Mouse (Mus musculus): ENCODE data around the gene Hist2h2be. TPM values are rescaled to one million over a fixed set of nuclear protein-coding genes. Genes with fewer than 3 reads are reported as not detected.
"Not testable (repeated sequence)": the region's sequence is repeated elsewhere in the genome, so short reads cannot be mapped to it uniquely, and the experiment has no call there.

Gene Hist2h2be
- total RNA-seq, 2 experiments from 2014 or later = 17.3 to 19.9 TPM

DNA sequence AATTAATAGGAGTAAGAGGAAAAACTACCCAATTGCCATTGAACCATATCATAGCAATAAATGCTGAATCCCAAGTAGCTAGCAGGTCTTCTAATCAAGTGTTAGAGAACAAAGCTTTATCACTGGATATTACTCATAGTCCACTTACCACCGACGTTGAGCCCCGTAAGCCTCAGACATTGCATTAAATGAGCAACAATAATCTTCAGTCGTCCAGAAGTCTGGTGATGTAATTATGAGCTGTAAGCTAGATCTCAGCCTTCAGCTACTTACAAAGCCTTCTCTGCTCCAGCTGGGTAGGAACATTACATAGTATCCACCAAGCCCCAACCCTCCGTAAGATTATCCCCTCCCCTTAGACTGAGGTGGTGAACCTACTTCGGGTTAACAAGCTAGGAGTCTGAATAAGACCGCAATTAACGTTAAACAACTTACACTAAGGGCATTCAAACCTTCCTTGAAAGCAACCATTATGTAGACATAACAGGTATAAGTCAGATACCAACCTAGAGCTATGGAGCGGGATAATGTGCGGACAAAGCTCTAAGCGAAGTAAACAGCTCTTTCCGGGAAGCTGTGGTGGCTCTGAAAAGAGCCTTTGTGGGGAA lies 17.1 kb downstream of the Hist2h2be start:
- DNase-seq (ENCODE audit: low spot score in 2 of 2) = no peak

- DNase-seq (ENCODE audit: low spot score in 2 of 2) = not testable (repeated sequence)
Observed at GRCm38 (mm10) chr3:96238954-96239793, 18.3 kb downstream of the Hist2h2be start, which contains the start of gene Hist2h3c2. Gene Hist2h3c2, minus strand, starts transcription at chr3:96239127.

DNA sequence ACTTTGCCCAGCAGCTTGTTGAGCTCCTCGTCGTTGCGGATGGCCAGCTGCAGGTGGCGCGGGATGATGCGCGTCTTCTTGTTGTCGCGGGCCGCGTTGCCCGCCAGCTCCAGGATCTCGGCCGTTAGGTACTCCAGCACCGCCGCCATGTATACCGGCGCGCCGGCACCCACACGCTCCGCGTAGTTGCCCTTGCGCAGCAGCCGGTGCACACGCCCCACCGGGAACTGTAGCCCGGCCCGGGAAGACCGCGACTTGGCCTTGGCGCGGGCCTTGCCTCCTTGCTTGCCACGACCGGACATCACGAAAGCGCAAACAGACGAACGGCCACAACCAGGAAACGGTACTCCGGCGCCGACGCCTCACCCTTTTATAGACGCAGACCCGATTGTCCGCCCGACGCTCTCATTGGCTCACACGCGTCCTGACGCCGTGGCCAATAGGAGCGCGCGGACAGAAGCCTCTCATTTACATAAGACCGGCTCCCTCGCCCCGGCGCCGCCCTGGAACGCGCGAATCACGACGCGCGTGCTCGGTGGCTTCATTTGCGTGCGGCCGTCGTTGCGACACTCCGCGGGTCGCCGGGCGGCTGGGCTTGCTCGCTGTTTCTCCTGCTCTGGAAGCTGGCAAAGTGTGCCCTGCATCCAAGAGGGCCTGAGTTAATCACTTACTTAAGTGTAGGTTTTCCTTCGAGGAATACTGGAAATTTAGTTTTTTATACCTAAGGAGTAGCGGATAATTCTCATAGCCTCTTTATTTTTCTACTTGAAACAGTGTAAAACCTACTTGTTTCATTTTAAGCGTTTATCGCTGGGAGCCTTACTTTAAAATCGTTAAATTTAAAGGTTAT lies 19.3 kb downstream of the Hist2h2be start, which contains the start of gene Hist2h2aa2:
Gene Hist2h2aa2, minus strand, starts transcription at position 328 of the 850 bp plus-strand sequence.
- DNase-seq (ENCODE audit: low spot score in 2 of 2) = peak; percentile 97 to 100

GRCm38 (mm10) chr3:96240799-96241197 lies 19.9 kb downstream of the Hist2h2be start:
- no peak for DNase-seq (ENCODE audit: low spot score in 2 of 2)

DNA sequence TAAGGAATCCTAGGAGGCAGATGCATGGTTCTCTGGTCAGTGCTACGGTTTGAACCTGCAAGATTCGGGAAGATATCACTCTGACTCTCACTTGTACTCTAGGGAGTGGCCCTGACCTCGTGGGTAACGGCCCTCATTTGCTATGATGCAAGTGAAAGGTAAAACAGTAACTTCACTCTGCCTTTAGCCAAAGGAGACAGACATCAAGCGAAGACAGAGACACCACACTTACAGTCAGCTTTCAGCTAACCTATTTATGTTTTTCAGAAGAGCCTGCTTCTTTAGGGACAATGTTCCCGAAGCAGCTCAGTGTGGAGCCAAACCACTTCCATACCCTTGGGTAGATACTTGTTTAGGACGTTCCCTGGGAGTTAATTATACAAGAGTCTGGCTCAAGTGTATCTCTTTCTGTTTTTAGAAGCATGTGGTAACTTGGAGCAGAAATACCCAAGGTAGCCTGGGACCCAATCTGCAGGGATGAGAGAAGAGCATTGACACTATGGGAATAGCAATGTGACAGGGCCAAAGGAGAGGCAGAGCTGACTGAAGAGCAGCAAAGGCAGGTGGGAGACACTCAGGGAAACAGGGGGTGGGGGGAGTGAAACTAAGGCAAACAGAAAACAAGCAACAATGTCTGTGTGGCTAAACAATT lies 23.1 kb downstream of the Hist2h2be start:
- DNase-seq (ENCODE audit: low spot score in 2 of 2) = no peak

DNA sequence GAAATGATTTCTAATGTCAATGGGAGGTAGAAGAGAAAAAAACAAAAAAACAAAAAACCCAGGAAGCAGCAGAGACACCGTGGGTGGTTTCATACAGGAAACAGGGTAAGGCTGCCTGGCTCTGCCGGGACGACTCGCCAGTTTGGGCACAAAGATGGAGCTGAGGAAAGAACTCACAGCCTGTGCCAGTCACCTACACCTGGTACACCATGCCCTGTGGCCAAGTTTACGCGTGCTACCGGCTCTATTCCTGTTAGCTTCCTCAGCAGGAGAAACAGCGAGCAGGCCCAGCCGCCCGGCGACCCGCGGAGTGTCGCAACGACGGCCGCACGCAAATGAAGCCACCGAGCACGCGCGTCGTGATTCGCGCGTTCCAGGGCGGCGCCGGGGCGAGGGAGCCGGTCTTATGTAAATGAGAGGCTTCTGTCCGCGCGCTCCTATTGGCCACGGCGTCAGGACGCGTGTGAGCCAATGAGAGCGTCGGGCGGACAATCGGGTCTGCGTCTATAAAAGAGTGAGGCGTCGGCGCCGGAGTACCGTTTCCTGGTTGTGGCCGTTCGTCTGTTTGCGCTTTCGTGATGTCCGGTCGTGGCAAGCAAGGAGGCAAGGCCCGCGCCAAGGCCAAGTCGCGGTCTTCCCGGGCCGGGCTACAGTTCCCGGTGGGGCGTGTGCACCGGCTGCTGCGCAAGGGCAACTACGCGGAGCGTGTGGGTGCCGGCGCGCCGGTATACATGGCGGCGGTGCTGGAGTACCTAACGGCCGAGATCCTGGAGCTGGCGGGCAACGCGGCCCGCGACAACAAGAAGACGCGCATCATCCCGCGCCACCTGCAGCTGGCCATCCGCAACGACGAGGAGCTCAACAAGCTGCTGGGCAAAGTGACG lies 24.3 kb downstream of the Hist2h2be start, which contains the start of gene Hist2h2aa1:
Gene Hist2h2aa1, plus strand, starts transcription at position 495 of the 884 bp plus-strand sequence.
- DNase-seq (ENCODE audit: low spot score in 2 of 2) = peak; percentile 79 to 85

- not testable (repeated sequence) for DNase-seq (ENCODE audit: low spot score in 2 of 2)
Observed at GRCm38 (mm10) chr3:96246018-96246417, 25.1 kb downstream of the Hist2h2be start.

- not testable (repeated sequence) for DNase-seq (ENCODE audit: low spot score in 2 of 2)
Observed at GRCm38 (mm10) chr3:96246427-96246856, 25.5 kb downstream of the Hist2h2be start, which contains the start of gene Hist2h3c1. Gene Hist2h3c1, plus strand, starts transcription at chr3:96246685.

DNA sequence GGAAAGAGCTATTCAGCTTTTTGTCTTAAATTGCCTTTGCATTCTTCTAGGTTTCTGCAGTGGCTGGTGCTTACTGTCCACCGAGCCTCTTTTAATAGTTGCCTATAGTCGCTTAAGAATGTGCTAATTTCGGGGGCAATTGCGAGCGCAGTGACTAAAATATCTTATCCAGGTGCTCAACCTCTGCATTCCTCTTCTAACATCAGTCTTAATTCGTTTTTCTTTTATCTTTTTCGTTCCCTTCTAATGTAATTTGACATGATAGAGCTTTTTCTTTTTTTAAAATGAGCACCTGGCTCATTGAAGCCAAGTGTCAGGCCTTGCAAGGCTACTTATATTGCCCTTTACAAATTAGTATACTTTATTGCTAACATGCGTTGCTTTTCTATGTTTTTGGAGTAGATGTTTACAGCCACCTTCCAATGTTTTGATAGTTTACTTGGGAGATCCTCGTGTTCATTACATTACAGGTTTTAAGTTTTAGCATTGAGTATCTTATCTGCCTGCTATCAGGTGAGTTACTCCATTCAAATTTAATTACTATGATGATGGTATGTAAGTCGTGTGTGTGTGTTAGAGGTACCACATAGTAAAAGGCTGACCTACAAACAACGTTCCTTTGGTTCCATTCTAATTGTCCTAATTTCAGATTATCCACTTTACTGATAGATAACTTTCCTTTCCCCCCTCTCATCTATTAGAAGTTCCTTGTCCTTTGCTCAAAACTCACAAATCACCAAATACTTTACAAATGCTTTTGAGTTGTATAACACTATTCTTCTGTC lies 26.6 kb downstream of the Hist2h2be start:
- no peak for DNase-seq (ENCODE audit: low spot score in 2 of 2)

DNA sequence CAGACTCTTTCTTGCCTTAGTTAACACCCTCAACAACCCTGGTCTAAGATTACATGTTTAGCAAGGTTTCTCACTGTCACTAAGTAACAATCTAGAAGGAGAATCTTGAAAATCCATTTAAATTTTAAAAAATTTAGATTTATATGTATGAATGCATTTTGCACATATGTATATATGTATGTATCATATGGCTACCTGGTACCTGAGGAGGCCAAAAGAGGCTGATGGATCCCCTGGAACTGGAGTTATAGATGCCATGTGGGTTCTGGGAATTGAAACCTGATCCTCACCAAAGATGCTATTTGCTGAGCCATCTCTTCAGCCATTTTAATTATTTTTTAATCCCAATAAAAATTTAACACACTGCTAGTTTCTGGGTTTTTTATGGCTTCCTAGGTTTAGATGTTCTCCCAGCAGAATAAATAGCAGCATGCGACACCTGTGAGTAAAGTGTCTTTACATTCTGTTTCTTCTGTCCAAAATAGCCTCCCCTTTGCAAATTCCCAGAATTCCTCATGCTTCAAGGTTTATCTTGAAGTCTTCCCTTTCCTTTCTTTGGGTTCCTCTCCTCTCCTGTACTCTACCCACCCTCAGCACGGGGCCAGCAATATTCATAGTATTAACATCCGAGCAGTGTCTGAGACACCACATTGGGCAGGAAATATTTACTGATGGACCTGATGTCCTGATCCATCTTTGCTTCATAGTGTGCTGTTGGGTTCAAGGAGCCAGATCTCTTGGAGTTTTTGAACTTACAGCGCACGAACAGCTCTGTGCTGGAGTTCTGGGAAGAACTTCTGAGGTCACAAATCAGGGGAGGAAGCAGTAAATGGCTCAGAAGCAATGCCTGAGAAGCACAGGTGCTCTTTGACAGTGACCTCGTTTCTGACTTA lies 27.5 kb downstream of the Hist2h2be start:
- no peak for DNase-seq (ENCODE audit: low spot score in 2 of 2)

DNA sequence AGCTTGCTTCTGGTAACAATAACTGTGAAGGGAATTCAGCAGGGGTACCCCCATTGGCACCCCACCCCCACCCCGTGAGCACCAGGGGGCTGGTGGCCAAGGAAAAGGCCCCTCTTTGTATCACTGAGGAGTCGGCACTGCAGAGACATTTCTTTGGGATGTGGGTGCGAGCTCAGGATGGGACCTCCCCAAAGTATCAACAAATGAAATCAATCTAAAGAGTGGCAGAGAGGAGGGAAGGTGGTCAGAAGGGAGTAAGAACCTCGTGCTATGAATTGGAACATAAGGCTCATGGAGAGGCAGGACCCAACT lies 28.1 kb downstream of the Hist2h2be start:
- DNase-seq (ENCODE audit: low spot score in 2 of 2) = no peak

DNA sequence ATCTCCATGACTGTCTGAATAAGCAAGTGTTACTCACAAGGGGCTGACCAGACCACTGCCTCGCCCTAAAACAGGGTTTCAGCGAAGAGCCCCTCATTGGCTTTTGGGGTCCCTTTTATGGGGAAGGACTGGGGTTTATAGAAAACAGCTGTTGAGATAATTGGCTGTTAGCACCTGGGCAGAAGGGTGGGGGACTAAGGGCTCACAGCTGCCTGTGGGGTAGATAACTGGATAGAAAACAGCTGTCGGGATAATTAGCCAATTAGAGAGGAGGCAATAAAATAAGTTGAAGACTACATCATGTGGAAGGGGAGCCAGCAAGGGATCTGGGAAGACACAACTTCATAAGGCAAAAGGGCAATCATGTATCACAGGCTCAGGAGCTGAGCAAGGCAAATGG lies 30.0 kb downstream of the Hist2h2be start:
- no peak for DNase-seq (ENCODE audit: low spot score in 2 of 2)

DNA sequence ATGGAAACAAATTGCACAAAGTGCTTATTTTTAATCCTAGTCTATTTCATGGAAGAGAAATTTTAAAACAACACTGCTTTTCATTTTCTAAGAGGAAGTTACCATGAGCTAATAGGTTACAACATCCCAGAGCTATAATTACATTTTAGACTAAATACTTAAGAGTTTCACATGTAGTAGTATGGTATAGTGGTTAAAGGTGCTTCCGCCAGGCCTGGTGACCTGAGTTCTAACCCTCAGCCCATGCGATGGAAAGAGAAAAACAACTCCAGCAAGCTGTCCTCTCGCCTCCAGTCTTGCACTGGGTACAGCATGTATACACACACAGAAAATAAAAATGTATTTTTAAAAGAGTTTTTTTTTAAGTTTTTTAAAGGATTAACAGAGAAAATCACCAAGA lies 30.9 kb downstream of the Hist2h2be start:
- DNase-seq (ENCODE audit: low spot score in 2 of 2) = no peak

GRCm38 (mm10) chr3:96254683-96255355 lies 33.9 kb downstream of the Hist2h2be start:
- no peak for DNase-seq (ENCODE audit: low spot score in 2 of 2)

GRCm38 (mm10) chr3:96255926-96256593 lies 35.1 kb downstream of the Hist2h2be start:
- no peak for DNase-seq (ENCODE audit: low spot score in 2 of 2)

DNA sequence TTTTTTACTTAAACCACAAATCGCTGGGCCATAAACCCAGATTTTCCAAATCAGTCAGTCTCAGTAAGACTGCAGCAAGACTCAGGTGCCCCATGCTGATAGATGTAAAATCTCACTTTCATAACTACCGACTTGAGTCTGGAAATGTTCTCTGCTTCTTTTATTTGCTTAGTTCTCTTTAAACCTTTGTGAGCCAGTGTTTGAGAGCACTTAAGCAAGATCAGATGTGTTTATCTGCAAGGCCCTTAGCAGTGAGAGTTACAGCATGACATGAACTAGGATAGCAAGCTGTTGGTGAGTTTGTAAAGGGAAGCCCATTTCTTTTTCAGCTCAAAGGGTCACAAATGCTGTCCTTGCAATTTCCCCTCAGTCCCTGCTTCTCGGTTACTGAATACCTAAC lies 36.3 kb downstream of the Hist2h2be start:
- no peak for DNase-seq (ENCODE audit: low spot score in 2 of 2)

- no peak for DNase-seq (ENCODE audit: low spot score in 2 of 2)
Observed at GRCm38 (mm10) chr3:96260220-96260619, 39.3 kb downstream of the Hist2h2be start.

Measured in adrenal gland, adult 18-20 months (tissue).